Mouse (Mus musculus): ENCODE measurements around the gene Tcf12. TPM values are rescaled to one million over a fixed set of nuclear protein-coding genes. Genes with fewer than 3 reads are reported as not detected.

Tcf12 gene
- polyA plus RNA-seq, 1 experiment from 2014 or later: 142 TPM

GRCm38 (mm10) chr9:72088893-72089611, 22.6 kb downstream of the Tcf12 start:
- no peak for DNase-seq (ENCODE audit: low spot score)

- DNase-seq (ENCODE audit: low spot score): no peak
These were observed 26.7 kb downstream of the Tcf12 start for GRCm38 (mm10) chr9:72085017-72085416.

- no peak for DNase-seq (ENCODE audit: low spot score)
These were observed 27.5 kb downstream of the Tcf12 start for GRCm38 (mm10) chr9:72084131-72084530.

GRCm38 (mm10) chr9:72076158-72076557, 35.5 kb downstream of the Tcf12 start:
- DNase-seq (ENCODE audit: low spot score): no peak

GRCm38 (mm10) chr9:72066151-72066550, 45.5 kb downstream of the Tcf12 start:
- DNase-seq (ENCODE audit: low spot score): no peak

GRCm38 (mm10) chr9:72053144-72053543, 58.5 kb downstream of the Tcf12 start:
- no peak for DNase-seq (ENCODE audit: low spot score)

- no peak for DNase-seq (ENCODE audit: low spot score)
These were observed 71.5 kb downstream of the Tcf12 start for GRCm38 (mm10) chr9:72040156-72040555.

- no peak for DNase-seq (ENCODE audit: low spot score)
These were observed 72.3 kb downstream of the Tcf12 start for GRCm38 (mm10) chr9:72039369-72039768.

- DNase-seq (ENCODE audit: low spot score): no peak
These were observed 74.6 kb downstream of the Tcf12 start for GRCm38 (mm10) chr9:72037059-72037516.

GRCm38 (mm10) chr9:72036257-72036656, 75.4 kb downstream of the Tcf12 start:
- DNase-seq (ENCODE audit: low spot score): no peak

- DNase-seq (ENCODE audit: low spot score): no peak
These were observed 78.4 kb downstream of the Tcf12 start for GRCm38 (mm10) chr9:72033271-72033670.

- DNase-seq (ENCODE audit: low spot score): no peak
These were observed 81.4 kb downstream of the Tcf12 start for GRCm38 (mm10) chr9:72030274-72030673.

- no peak for DNase-seq (ENCODE audit: low spot score)
These were observed 82.1 kb downstream of the Tcf12 start for GRCm38 (mm10) chr9:72029601-72030000.

- DNase-seq (ENCODE audit: low spot score): no peak
These were observed 88.4 kb downstream of the Tcf12 start for GRCm38 (mm10) chr9:72023274-72023673.

GRCm38 (mm10) chr9:72021512-72021911, 90.2 kb downstream of the Tcf12 start:
- DNase-seq (ENCODE audit: low spot score): no peak

- DNase-seq (ENCODE audit: low spot score): no peak
These were observed 95.7 kb downstream of the Tcf12 start for GRCm38 (mm10) chr9:72016021-72016420.

- no peak for DNase-seq (ENCODE audit: low spot score)
These were observed 96.9 kb downstream of the Tcf12 start for GRCm38 (mm10) chr9:72014585-72015381.

GRCm38 (mm10) chr9:72013541-72013940, 98.1 kb downstream of the Tcf12 start:
- DNase-seq (ENCODE audit: low spot score): no peak

- DNase-seq (ENCODE audit: low spot score): no peak
These were observed 103.0 kb downstream of the Tcf12 start for GRCm38 (mm10) chr9:72008634-72009033.

GRCm38 (mm10) chr9:71991147-71991546, 120.5 kb downstream of the Tcf12 start:
- DNase-seq (ENCODE audit: low spot score): no peak

GRCm38 (mm10) chr9:71990376-71990775, 121.3 kb downstream of the Tcf12 start:
- no peak for DNase-seq (ENCODE audit: low spot score)

- DNase-seq (ENCODE audit: low spot score): no peak
These were observed 122.0 kb downstream of the Tcf12 start for GRCm38 (mm10) chr9:71989663-71990062.

- no peak for DNase-seq (ENCODE audit: low spot score)
These were observed 125.0 kb downstream of the Tcf12 start for GRCm38 (mm10) chr9:71986716-71987115.

All from thymus, postnatal 0 days (tissue).